Mouse (Mus musculus) cerebellum, adult 2 months (tissue): ENCODE measurements around the gene Echdc3.

Experiments
- CTCF ChIP-seq: fragments of 200-500 bp; IDR thresholded peaks from 2 replicates; pipeline ENCODE4 v1.5.1; 2011; ENCODE audit warnings: low read depth, mild to moderate bottlenecking, control low read depth, low read length, moderate library complexity, borderline replicate concordance; ENCODE audit not compliant: insufficient read depth
- POLR2A ChIP-seq: fragments of 200-500 bp; IDR thresholded peaks from 2 replicates; pipeline ENCODE4 v1.6.1; 2011; ENCODE audit warnings: low read length, control low read depth, borderline replicate concordance; ENCODE audit not compliant: insufficient read depth

- no peak for TF ChIP-seq CTCF
- TF ChIP-seq POLR2A, result no peak
Observed at GRCm38 (mm10) chr2:6261201-6261672, 48.4 kb upstream of the Echdc3 start.
